Mouse (Mus musculus) CH12.LX (cell line): ENCODE measurements around the gene Ywhag. TPM values are rescaled to one million over a fixed set of nuclear protein-coding genes. Genes with fewer than 3 reads are reported as not detected.

ENCODE experiments used
- DNase-seq: peaks from one replicate; pipeline ENCODE4 v3.0.0-alpha.2; 2013; ENCODE audit errors: extremely low read depth
- H3K27ac ChIP-seq: 2 replicates; pipeline ENCODE4 v1.5.1; 2012; ENCODE audit warnings: low read depth, mild to moderate bottlenecking, control low read depth, moderate library complexity; ENCODE audit not compliant: insufficient read depth
- H3K27me3 ChIP-seq: replicated peaks from 2 replicates; pipeline ENCODE3; 2012; ENCODE audit warnings: inconsistent platforms
- H3K36me3 ChIP-seq, 2 experiments: replicated peaks in 1 of 2; 2 replicates each; pipeline versions ENCODE3 to v1.6.1; 2012; ENCODE audit warnings: inconsistent platforms in 1 of 2, low read length in 1 of 2, mild to moderate bottlenecking in 1 of 2, mixed read lengths in 1 of 2, moderate library complexity in 1 of 2; ENCODE audit not compliant: control insufficient read depth in 1 of 2, insufficient read depth in 1 of 2
- H3K4me1 ChIP-seq, 2 experiments: 2 replicates each; pipeline ENCODE4 v1.6.1; 2012; ENCODE audit warnings: inconsistent platforms in 1 of 2, moderate library complexity in 1 of 2; ENCODE audit not compliant: insufficient read depth in 2 of 2, control insufficient read depth in 1 of 2
- H3K4me2 ChIP-seq: 2 replicates; pipeline ENCODE4 v1.6.1; 2012; ENCODE audit warnings: low read depth, mild to moderate bottlenecking, control low read depth; ENCODE audit not compliant: poor library complexity, insufficient read depth, severe bottlenecking
- H3K4me3 ChIP-seq, 3 experiments: fragments of 150-350 bp in 1 of 3; sonication (generic) in 1 of 3; replicated peaks in 1 of 3; 2 replicates each; pipeline versions ENCODE3 to v1.5.1; 2011 to 2012; ENCODE audit warnings: low read depth in 2 of 3, low read length in 2 of 3, mild to moderate bottlenecking in 2 of 3, moderate library complexity in 2 of 3, control low read depth in 1 of 3, improper control_type of control experiment in 1 of 3, inconsistent platforms in 1 of 3, mixed read lengths in 1 of 3; ENCODE audit not compliant: poor library complexity in 1 of 3
- H3K79me2 ChIP-seq: replicated peaks from 2 replicates; pipeline ENCODE4 v1.6.1; 2012; ENCODE audit warnings: mild to moderate bottlenecking, moderate library complexity; ENCODE audit not compliant: control insufficient read depth, poor library complexity, insufficient read depth, severe bottlenecking; ENCODE audit errors: extremely low read depth
- H3K9ac ChIP-seq: 2 replicates; pipeline ENCODE4 v1.6.1; 2012; ENCODE audit warnings: low read depth, mild to moderate bottlenecking, control low read depth, moderate library complexity; ENCODE audit not compliant: insufficient read depth
- H3K9me3 ChIP-seq: replicated peaks from 2 replicates; pipeline ENCODE3; 2012; ENCODE audit warnings: low read length, inconsistent platforms, mixed read lengths
- BHLHE40 ChIP-seq: IDR thresholded peaks from 2 replicates; pipeline ENCODE4 v1.6.1; 2011; ENCODE audit warnings: mild to moderate bottlenecking, low read depth, low read length, improper control_type of control experiment
- CHD1 ChIP-seq: IDR thresholded peaks from 2 replicates; pipeline ENCODE4 v1.6.1; 2012; ENCODE audit warnings: low read depth, low read length, improper control_type of control experiment, inconsistent platforms
- ELF1 ChIP-seq: IDR thresholded peaks from 2 replicates; pipeline ENCODE4 v1.6.1; 2014; ENCODE audit warnings: low read depth, mild to moderate bottlenecking, inconsistent platforms, low read length, improper control_type of control experiment
- ETS1 ChIP-seq: conservative IDR thresholded peaks from 2 replicates; pipeline ENCODE4 v1.6.1; 2012; ENCODE audit warnings: low read depth, mild to moderate bottlenecking, inconsistent platforms, low read length, improper control_type of control experiment, moderate library complexity
- JUND ChIP-seq: conservative IDR thresholded peaks from 2 replicates; pipeline ENCODE4 v1.6.1; 2011; ENCODE audit warnings: low read depth, low read length, improper control_type of control experiment
- KAT2A ChIP-seq: IDR thresholded peaks from 2 replicates; pipeline ENCODE4 v1.6.1; 2012; ENCODE audit warnings: low read length, improper control_type of control experiment, inconsistent platforms; ENCODE audit not compliant: insufficient replicate concordance
- MAFK ChIP-seq: IDR thresholded peaks from 2 replicates; pipeline ENCODE4 v1.6.1; 2011; ENCODE audit warnings: low read length, improper control_type of control experiment; ENCODE audit not compliant: insufficient replicate concordance
- MAX ChIP-seq: IDR thresholded peaks from 2 replicates; pipeline ENCODE4 v1.6.1; 2011; ENCODE audit warnings: low read length, improper control_type of control experiment
- NRF1 ChIP-seq: IDR thresholded peaks from 2 replicates; pipeline ENCODE4 v1.6.1; 2014; ENCODE audit warnings: low read depth, mild to moderate bottlenecking, inconsistent platforms, low read length, improper control_type of control experiment, moderate library complexity
- PAX5 ChIP-seq: IDR thresholded peaks from 2 replicates; pipeline ENCODE4 v1.6.1; 2012; ENCODE audit warnings: low read length, inconsistent platforms, mixed read lengths
- RCOR1 ChIP-seq: conservative IDR thresholded peaks from 2 replicates; pipeline ENCODE4 v1.6.1; 2012; ENCODE audit warnings: low read depth, mild to moderate bottlenecking, inconsistent platforms, low read length, improper control_type of control experiment
- SIN3A ChIP-seq: IDR thresholded peaks from 2 replicates; pipeline ENCODE4 v1.6.1; 2012; ENCODE audit warnings: low read length, improper control_type of control experiment, inconsistent platforms
- TBP ChIP-seq: conservative IDR thresholded peaks from 2 replicates; pipeline ENCODE4 v1.6.1; 2011; ENCODE audit warnings: low read depth, low read length, improper control_type of control experiment
- ZC3H11A ChIP-seq: IDR thresholded peaks from 2 replicates; pipeline ENCODE4 v1.6.1; 2012; ENCODE audit warnings: low read depth, mild to moderate bottlenecking, inconsistent platforms, low read length, improper control_type of control experiment
- dilution Hi-C: fragments of 300-500 bp; cut with MboI; formaldehyde crosslinking; loops from 2 replicates; pipeline ENCODE4 v1.14.3; 2020; ENCODE audit warnings: low sequenced_read_pairs; ENCODE audit not compliant: extremely low pct_unique_long_range_greater_than_20kb, extremely low pct_ligation_motif_present
- in situ Hi-C: fragments of 300-500 bp; cut with MboI; formaldehyde crosslinking; loops from 3 replicates; pipeline ENCODE4 v1.14.3; 2019; ENCODE audit warnings: low sequenced_read_pairs, low pct_ligation_motif_present, low pct_unique_long_range_greater_than_20kb, mixed read lengths
- polyA plus RNA-seq: library from polyadenylated mRNA; unstranded; fragments of >175 nt; gene quantifications from 2 replicates; pipeline ENCODE4 v1.2.1, GENCODE M21; 2012; ENCODE audit warnings: low read depth; ENCODE audit not compliant: insufficient read length
- total RNA-seq, 2 experiments: library from RNA; depleted of rRNA; stranded (reverse); fragments of 300-350 nt in 1 of 2; fragments of >200 nt in 1 of 2; gene quantifications; 2 replicates each; pipeline ENCODE4 v1.2.3; 2012 to 2014

The Ywhag gene
- total and polyA plus RNA-seq, 3 experiments = 55.3 to 239 (median 77.3) TPM

GRCm38 (mm10) chr5:135913201-135913600, 21.2 kb downstream of the Ywhag start:
- DNase-seq = no peak
- Histone ChIP-seq H3K4me1 (peaks cover 6 to 56% of the 10 kb centered on the region in 2 experiments; a peak in 3 of 4 replicates), H3K4me2 (no peak overlapping the region), H3K9ac (no peak overlapping the region), H3K79me2 (peaks cover 89% of the 10 kb centered on the region)
- no peak for TF ChIP-seq NRF1
- no peak for TF ChIP-seq ZC3H11A
- no peak for TF ChIP-seq ETS1
- no peak for TF ChIP-seq TBP
- no peak for TF ChIP-seq JUND
- TF ChIP-seq MAX = no peak
- no peak for TF ChIP-seq RCOR1
- no peak for TF ChIP-seq BHLHE40
- TF ChIP-seq, all 38 proteins: peak for 0
- Histone ChIP-seq H3K36me3 (peaks cover 72 to 96% of the 10 kb centered on the region in 2 experiments), H3K27ac (no peak overlapping the region), H3K9me3 (no peaks in the 10 kb centered on the region), H3K4me3 (no peak overlapping the region), H3K27me3 (no peaks in the 10 kb centered on the region)
- in situ Hi-C loops (no loop called here), dilution Hi-C loops (no loop called here)

- Histone ChIP-seq H3K9ac (no peak overlapping the region), H3K4me3 (no peak overlapping the region), H3K4me2 (no peak overlapping the region), H3K27me3 (no peaks in the 10 kb centered on the region), H3K4me1 (peaks cover 6 to 50% of the 10 kb centered on the region in 2 experiments; a peak in 3 of 4 replicates), H3K36me3 (peaks cover 75 to 96% of the 10 kb centered on the region in 2 experiments), H3K79me2 (peaks cover 79% of the 10 kb centered on the region), H3K9me3 (no peaks in the 10 kb centered on the region), H3K27ac (no peak overlapping the region)
- TF ChIP-seq MAFK (no peak), CHD1 (no peak)
- in situ Hi-C loops (no loop called here), dilution Hi-C loops (no loop called here)
- DNase-seq = no peak
Measured at GRCm38 (mm10) chr5:135911633-135912220, 22.7 kb downstream of the Ywhag start.

- no peak for TF ChIP-seq PAX5
- TF ChIP-seq ELF1 = no peak
- TF ChIP-seq MAX = no peak
- TF ChIP-seq KAT2A = no peak
- TF ChIP-seq BHLHE40 = no peak
- no peak for TF ChIP-seq SIN3A
- Histone ChIP-seq H3K4me1 (peaks cover 4 to 48% of the 10 kb centered on the region in 2 experiments; a peak in 3 of 4 replicates), H3K36me3 (peaks cover 73 to 94% of the 10 kb centered on the region in 2 experiments), H3K9ac (no peak overlapping the region), H3K27ac (no peak overlapping the region), H3K79me2 (peaks cover 71% of the 10 kb centered on the region), H3K9me3 (no peaks in the 10 kb centered on the region), H3K4me3 (no peak overlapping the region), H3K27me3 (no peaks in the 10 kb centered on the region), H3K4me2 (no peak overlapping the region)
- dilution Hi-C loops = no loop called here
- no peak for DNase-seq
- in situ Hi-C loops = no loop called here
Measured at GRCm38 (mm10) chr5:135910813-135911212, 23.6 kb downstream of the Ywhag start.
